Mouse (Mus musculus): ENCODE data around the gene Oas1g.
"Not testable (repeated sequence)": the region's sequence is repeated elsewhere in the genome, so short reads cannot be mapped to it uniquely, and the experiment has no call there.

The Oas1g gene

DNA sequence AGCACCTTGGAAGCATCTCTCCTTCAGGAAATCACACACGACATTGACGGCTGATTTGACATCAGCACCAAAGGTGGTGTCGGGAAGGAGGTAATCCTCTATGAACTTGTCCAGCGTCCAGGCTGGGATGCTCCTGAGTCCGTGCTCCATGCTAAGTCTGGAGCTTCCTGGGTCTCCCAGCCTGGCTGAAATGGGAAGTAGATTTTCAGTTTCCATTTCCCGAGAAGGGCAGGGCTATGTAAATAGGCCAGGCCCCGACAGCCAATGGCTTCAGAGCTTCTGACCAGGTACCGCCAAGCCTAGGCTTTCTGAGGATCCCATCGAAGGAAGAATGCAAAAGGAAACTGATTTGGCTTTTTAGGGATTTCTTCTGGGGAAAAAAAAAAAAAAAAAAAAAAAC lies at the start of gene Oas1g:
TSS of gene Oas1g (minus strand) at position 201 of the 400 bp plus-strand sequence.
- not testable (repeated sequence) for DNase-seq (ENCODE audit: low spot score in 2 of 2)

DNA sequence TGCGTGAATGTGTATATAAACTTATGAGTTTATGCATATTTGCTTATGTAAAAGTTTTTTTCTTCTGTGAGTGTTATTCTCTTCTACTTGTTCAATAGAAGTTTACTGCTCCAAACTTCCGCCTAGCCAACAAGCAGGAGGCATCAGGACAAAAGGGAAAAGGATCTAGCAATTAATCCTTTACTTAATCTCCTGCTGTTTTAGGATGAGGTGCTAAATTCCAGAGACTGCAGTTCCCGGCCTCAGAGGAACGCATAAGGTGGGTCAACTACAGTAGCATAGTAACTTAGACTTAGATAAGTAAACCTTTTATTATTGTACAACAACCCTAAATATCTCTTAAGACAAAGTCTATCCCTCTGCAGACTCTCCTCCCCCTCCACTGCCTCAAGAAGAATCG lies 46.6 kb upstream of the Oas1g start:
- DNase-seq (ENCODE audit: low spot score in 2 of 2) = no peak

DNA sequence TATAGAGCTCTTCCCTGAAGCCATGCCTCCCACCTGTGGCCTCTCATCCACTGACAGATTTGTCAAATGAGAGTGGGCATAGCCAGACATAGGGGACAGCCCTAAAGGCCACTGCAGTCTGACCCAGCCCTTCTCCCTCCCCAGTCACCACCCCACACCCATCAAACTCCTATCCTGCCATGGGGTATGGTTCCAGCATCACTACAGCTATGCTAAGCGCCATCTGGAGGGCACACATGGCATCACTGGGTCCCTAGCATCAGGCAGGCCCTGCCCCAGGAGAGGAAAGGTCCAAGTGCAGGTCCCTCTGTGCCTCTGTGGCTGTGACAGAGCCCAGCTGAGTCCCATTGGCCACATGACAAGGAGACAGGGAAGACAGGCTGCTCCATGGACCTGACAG lies 39.6 kb upstream of the Oas1g start:
- DNase-seq (ENCODE audit: low spot score in 2 of 2) = no peak

DNA sequence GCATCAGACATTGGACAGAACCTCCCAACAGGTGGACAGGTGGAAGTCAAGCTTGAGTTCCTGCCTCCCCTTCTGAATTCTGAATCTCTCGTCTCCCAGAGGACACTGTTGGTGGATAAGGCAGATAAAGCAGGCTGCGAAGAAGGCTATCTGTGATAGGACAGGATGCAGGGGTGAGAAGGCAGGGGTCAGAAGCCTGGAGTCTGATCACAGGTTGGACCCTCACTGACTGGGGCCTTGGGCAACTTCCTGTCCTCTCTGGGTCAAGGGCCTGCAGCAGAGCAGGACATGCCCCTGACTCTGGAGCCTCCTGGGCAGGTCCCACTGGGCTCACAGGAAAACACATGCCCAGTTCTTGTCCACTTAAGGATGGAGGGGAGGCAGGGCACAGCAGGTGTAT lies 38.9 kb upstream of the Oas1g start:
- not testable (repeated sequence) for DNase-seq (ENCODE audit: low spot score in 2 of 2)

DNA sequence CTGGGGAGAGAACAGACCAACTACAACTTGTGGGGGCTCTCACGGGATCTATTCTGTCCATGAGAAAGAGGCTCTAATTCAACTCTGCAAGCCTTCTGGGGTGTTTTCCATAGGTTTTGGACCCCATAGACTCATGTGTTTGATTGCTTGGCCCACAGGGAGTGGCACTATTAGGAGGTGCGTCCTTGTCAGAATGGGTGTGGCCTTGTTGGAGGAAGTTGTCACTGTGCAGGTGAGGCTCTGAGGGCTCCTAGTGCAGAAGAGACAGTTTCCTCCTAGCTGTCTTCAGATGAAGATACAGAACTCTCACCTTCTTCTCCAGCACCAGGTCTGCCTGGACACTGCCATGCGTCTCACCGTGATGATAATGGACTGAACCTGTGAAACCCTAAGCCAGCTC lies 37.1 kb upstream of the Oas1g start:
- not testable (repeated sequence) for DNase-seq (ENCODE audit: low spot score in 2 of 2)

DNA sequence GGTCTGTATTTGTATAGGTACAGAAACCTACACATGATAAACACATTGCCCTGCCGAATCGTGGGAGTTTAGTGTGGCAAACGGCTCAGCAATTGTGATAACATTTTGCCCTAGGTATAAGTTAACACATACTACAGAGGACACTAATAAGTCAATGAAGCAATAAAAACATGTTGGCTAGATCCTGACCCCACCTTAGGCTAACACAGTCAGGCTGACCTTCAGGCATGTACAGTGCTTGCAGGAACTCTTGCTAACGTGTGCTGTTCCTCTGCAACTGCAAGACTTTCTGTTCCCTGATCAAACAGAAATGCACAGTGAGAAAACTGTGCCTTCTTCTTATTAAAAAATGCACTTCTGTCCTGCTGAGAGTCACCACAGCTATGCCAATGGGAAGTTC lies 36.6 kb upstream of the Oas1g start:
- DNase-seq (ENCODE audit: low spot score in 2 of 2) = no peak

DNA sequence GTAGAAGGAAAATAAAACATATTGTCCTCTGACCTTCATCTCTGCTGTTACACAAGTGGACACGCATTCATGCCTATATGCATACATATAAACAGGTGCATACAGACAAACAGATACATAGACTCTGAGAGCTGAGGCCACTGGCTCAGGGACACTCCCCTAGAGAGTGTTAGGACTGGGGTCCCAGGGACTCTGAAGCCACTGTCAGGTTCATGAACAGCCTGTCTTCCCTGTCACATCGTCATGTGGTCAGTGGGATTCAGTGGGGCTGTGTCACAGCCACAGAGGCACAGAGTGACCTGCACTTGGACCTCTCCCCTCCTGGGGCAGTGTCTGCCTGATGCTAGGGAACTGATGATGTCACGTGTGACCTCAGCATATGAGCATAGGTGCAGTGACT lies 32.9 kb upstream of the Oas1g start:
- DNase-seq (ENCODE audit: low spot score in 2 of 2) = no peak

DNA sequence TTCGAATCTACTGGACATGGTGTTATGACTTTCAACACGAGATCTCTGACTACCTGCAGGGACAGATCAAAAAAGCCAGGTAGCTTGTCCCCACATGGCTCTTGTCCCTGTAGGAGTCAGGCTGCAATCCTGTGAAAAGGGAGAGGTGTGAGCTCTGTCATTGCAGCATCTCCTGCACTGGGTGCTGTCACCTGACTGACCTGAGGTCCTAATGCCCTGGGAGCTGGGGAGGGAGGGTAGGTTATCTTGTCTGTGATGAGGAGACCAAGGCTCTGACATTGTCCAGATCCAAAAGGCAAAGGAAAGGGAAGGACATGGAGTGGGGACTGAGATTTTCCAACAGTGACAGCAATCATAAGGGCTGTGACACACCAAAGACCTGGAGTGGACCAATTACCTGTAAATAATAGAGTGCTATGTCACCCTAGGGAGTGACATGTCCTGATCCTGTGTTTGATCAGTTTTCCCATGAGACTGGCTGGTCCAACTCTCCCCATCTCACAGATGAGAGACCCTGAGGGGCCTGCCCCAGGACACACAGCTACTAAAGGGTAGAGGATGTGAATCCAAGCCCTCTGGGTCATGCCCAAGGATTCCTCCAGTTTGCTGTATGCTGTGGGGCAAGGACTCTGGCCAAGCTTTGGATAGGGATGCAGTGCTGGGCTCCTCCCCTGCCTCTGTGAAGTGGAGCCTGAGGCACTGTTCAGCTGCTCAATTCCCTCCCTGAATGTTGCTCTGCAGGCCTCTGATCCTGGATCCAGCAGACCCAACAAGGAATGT lies 31.9 kb upstream of the Oas1g start:
- not testable (repeated sequence) for DNase-seq (ENCODE audit: low spot score in 2 of 2)

DNA sequence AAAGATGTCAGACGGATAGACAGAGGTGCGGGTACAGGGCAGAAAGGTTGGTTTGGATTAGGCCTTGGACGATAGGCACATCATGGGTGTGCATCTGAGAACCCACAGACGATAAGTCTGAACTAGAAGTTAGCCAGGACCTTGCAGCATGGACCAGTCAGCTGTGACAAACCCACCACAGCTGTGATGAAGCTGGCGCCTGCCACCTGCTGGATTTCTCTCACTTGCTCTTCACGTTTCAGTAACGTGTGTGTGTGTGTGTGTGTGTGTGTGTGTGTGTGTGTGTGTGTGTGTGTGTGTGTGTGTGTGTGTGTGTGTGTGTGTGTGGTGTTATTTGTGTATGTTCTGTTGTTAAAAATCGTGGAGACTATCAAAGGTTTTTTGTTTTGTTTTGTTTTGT lies 26.8 kb upstream of the Oas1g start, which contains the start of gene Oas1d:
TSS of gene Oas1d (plus strand) at position 333 of the 400 bp plus-strand sequence.
- DNase-seq (ENCODE audit: low spot score in 2 of 2) = not testable (repeated sequence)

DNA sequence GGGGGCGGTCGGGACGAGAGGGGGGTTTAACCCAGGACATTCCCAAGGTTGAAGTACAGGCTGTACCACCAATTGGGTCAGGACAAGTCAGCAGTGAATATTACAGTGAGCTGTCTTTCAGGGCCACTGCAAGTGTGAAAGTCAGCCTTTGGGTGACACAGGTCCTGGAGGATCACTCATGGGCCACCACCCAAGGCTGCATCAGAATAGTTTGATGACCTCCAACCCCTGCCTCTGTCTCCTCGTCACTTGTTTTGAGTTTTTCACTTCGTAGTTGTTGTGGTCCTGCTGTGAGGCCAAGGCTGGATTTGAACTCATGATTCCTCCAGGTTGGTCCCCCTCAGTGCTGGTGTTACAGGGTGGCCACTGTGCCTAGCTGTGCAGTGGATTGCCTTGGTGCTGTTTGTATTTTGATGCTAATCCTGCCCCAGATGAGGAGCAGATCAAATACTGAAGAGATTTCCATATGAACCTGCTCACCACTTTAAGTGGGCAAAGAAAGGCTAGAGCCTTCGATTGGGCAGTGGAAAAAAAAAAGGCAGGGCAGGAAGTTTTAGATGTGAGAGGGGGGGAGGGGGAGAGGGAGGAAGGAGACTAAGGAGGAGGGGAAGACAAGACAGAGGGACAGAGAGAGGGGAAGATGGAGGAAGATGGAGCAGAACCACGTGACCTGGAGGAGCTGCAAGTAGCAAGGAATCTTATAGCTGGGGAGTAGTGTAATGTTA lies 20.9 kb upstream of the Oas1g start:
- DNase-seq (ENCODE audit: low spot score in 2 of 2) = no peak

DNA sequence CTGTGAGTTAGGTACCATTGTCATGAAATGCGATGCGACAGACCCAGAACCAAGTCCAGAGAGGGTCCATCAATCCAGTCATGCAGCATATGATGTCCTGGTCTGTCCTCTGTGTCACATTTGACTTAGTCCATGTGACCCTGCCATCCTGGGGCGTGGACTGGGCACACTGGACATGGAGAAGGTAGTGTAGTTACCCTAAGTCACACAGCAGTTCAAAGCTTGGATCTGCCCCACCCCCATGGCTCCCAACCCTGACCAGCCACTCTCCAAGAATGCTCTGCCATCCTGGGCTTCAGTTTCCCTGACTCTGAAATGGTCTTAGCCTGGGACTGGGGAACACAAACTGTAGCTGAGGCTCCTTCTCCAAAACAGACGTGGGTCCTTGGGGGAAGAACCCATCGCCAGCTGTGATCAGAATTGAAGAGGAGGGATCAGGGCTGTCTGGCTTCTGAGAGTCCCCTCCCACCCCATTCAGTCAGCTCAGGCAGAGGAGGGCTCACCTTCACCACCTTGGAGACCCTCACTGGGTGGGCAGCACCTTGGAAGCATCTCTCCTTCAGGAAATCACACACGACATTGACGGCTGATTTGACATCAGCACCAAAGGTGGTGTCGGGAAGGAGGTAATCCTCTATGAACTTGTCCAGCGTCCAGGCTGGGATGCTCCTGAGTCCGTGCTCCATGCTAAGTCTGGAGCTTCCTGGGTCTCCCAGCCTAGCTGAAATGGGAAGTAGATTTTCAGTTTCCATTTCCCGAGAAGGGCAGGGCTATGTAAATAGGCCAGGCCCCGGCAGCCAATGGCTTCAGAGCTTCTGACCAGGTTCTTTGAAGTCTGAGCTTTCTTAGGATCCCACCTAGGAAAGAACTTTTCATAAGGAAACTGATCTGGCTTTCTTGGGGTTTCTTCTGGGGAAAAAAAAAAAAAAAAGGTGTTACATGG lies 19.6 kb upstream of the Oas1g start, which contains the start of gene Oas1a:
TSS of gene Oas1a (minus strand) at position 731 of the 943 bp plus-strand sequence.
- DNase-seq (ENCODE audit: low spot score in 2 of 2) = not testable (repeated sequence)

DNA sequence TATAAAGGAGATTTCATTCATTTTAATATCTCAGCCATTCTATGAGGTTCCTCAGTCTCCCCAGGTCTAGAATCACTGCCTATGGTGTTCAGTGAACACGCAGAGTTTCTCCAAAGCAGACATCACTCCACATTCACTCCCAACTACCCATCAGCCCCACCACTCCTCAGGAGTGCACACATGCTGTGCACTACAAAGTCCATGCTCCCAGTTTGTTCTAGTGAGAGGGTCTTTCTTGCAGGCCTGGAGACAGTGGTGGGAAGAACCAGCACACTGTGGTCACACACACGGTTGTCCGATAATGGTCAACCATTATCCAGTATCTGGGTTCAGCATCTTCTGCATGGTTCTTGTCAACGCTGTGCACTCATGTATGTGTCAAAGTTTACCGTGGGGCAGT lies 14.6 kb upstream of the Oas1g start:
- DNase-seq (ENCODE audit: low spot score in 2 of 2) = no peak

DNA sequence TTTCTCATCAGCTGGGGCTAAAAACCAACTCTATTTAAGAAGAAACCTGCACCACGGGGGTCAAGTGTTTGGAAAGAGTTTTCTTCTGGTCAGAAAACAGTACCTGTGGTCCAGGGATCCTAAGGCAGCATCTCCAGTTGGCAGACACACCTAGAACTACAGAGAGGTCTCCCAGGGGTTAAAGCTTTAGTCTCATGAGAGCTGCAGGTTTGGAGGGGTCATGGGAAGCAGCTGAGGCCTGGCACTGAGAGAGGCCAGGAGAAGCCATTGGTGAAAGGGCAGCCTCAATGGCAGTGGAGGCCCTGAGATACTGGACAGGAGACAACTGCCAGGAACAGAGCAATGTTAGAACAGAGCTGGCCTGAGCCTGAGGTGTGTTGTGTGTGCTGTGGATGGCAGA lies 13.3 kb upstream of the Oas1g start:
- no peak for DNase-seq (ENCODE audit: low spot score in 2 of 2)

DNA sequence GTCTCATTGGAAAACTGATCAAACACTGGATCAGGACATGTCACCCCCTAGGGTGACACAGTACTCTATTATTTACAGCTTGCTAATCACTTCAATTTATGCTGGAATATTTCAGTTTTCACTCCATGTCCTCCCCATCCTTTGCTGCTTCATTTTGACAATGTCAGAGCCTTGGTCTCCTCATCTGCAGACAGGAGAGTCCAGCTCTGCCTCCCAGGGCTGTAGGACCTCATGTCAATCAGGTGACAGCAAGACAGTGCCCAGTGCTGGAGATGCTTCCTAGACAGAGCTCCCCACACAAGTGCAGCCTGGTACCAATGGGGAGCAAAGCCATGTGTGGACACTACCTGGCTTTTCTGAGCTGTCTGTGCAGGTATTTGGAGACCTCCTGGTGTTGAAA lies 11.3 kb upstream of the Oas1g start:
- no peak for DNase-seq (ENCODE audit: low spot score in 2 of 2)

DNA sequence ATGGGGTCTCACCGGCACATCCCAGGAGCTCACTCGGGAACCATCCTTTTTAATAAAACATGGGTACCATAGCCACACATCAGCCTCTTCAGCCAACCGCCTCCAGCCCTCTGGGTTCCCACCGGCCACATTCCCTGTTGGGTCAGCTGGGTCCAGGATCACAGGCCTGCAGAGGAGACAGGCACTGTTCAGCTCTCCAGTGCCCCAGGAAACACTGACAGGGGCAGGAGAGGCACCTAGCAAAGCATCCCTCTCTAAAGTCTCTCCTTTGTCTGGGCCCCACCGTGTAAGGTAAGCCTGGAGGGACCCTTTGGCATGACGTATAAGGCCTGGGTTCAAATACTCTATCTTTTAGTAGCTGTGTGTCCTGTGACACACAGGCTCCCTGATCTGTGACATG lies 10.9 kb upstream of the Oas1g start:
- DNase-seq (ENCODE audit: low spot score in 2 of 2) = no peak

DNA sequence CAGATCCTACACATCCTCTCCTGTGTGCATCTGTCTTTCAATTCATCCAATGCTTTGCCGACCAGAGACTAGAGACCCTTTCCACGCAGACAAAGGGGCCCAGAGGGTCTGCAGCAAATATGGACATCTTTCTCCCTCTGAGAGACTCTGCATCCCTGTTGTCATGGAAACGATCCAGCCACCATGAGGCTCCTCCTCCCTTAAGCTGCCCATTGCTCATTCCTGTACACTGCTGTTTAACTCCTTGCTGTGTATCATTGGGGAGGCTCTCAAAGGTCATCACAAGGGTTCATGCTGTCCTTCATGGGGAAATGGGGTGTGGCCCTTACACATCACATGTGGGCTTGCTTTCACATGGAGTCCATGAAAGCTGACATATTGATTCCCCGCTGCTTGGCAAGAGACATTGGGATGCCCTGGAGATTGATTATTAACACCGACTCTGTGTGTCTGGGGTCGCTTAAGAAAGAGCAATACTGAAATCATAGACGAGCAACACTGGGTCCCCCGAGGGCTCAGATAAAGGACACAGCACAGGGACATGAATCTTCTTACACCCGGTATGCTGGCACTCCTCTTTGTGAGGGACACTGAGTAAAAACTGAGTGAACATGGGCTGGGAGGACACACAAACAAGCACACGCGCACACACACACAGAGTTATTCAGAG lies 8.0 kb upstream of the Oas1g start:
- no peak for DNase-seq (ENCODE audit: low spot score in 2 of 2)

DNA sequence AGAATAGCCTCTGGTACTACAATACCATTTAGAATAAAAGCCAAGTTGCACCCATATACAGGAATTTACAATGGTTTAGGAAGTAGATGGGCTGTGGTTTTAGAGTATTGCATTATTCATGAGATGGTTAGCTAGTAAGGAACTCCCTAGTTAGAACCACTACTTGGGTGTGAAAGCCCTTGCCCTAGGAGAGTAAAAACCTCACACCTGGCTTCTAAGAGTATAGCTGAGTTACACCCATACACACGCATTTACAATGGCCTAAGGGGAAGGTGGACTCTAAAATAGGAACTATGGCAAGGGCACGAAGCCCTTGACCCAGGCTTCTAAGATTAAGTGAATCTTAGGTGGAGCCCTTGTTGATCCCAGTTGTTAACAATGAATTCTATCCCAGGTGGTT lies 7.3 kb upstream of the Oas1g start:
- not testable (repeated sequence) for DNase-seq (ENCODE audit: low spot score in 2 of 2)

DNA sequence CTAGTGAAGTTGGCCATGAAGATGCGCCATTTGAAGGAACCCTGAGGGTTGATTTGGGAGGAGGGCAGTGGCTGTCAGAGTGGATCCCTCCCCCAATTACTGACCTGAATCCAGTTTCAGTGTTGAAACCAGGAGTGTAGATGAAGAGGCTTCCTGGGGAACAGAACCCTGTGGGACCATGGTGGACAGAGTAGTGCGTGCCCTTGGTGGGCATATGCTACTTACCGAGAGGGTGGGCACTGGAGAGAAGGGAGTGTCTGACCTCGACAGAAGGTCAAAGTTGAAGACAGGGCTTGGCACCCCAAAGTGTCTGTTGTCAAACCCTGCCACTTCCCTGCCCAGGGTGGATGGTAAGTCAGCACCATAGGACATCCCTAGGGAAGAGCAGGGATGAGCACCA lies 6.5 kb upstream of the Oas1g start:
- not testable (repeated sequence) for DNase-seq (ENCODE audit: low spot score in 2 of 2)

DNA sequence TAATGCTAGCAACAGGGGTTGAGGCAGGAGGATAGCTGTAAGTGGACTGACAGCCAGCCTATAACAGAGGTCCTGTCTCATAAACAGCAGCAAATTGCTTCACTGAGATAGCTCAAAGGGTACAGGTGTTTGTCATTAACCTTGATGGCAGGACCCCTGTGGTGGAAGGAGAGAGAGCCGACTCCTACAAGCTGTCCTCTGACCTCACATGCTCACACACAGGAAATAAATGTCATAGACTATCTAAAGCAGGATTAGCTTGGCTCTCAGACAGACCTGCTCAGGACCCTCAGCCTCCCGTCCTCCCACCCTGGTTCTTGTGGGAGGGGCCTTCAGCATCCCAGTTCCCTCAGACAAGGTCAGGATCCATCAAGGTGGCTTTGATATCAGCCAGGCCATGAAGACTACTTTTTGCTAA lies 4.8 kb upstream of the Oas1g start:
- DNase-seq (ENCODE audit: low spot score in 2 of 2) = no peak

DNA sequence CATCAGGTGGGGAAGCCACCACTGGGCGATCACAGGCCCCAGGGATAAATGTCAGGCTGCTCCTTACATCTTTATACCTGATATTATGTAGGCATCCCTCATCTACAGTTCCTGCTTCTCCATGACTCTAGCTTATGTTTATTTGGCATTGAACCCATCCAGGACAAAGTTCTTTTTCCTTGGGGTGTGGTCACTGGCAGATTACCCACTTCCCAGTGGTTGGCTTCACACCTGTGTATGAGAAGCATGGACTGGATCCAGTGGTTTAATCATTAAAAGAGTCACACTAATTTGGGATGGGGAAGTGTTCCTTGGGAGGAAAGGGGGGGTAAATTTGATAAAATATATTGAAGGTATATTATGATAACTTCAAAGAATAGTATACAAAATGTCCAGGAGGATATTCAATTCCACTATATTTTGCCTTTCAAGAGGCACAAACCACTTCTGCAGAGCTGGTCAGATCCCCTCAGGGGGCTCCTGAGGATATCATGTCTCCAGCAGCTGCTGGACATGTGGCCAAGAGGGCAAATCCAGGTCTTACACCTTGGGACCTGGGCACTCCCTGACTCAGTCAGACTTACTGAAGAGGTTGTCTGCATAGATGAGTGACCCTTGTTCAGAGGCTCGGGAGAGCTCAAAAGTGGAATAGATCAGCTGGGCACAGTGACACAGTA lies 4.3 kb upstream of the Oas1g start:
- not testable (repeated sequence) for DNase-seq (ENCODE audit: low spot score in 2 of 2)

DNA sequence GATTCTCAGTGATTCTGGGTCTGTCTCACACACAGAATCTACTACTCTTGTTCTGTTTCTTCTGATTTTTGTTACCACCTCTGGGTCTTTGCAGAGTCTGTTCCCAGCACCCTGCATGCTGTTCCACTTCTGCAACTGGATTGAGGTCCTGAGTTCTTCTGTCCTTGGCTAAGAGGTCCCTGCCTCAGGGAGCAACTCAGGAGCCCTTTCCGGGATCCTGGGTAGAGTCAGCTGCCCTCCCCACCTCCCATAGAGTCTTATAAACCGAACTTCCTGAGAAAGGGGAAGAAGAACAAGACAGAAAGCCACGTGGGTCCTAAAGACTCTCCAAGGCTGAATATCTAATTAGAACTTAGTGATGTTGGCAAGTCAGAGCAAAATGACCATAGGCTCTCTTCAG lies 3.6 kb upstream of the Oas1g start:
- no peak for DNase-seq (ENCODE audit: low spot score in 2 of 2)

Data from right cerebral cortex, postnatal 10 days (tissue).